Mouse (Mus musculus) brain, embryonic 14.5 days (tissue): ENCODE measurements at regions not wholly inside any gene's neighbourhood (a gene's known extent, or its start where the extent isn't known, plus 50 kb on each side); places are given as distances from the start of the nearest gene placed in this dataset.
A peak's percentile ranks its signal among the peaks of the same experiment; 100 is the strongest.

Experiments
- DNase-seq: peaks from one replicate; pipeline ENCODE4 v3.0.0-alpha.2; 2011; ENCODE audit warnings: low read depth
- CTCF ChIP-seq: fragments of 200-500 bp; IDR thresholded peaks from 2 replicates; pipeline ENCODE4 v1.5.1; 2012; ENCODE audit warnings: inconsistent platforms, mild to moderate bottlenecking, moderate library complexity, borderline replicate concordance; ENCODE audit not compliant: insufficient read depth, insufficient read length; ENCODE audit errors: extremely low read depth
- POLR2A ChIP-seq: fragments of 200-500 bp; IDR thresholded peaks from 2 replicates; pipeline ENCODE4 v1.6.1; 2012; ENCODE audit warnings: mild to moderate bottlenecking, inconsistent platforms, borderline replicate concordance; ENCODE audit not compliant: poor library complexity, insufficient read depth, insufficient read length, severe bottlenecking; ENCODE audit errors: extremely low read depth

- DNase-seq, result no peak
Measured at GRCm38 (mm10) chr10:115901070-115901469, 84.4 kb downstream of the Tspan8 start.

DNA sequence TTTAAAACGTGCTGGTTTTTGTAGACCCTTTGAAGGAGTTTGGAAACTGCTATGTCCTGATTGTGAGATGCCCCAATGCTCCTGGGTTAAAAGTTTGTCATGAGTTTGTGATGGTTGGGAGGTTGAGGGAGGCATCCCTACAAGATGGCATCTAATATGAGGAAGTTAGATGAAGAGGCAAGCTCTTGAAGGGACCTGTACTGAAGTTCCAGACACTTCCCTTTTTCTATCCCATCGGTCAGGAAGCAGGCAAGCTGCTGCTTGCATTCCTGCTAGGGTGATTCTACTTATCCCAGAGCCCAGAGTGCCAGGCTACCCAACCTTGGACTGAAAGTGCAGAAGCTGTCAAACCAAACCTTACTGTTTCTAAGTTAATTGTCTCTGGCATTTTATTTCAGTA, 86.4 kb downstream of the Tspan8 start:
- DNase-seq, result no peak
- TF ChIP-seq POLR2A (no peak), CTCF (no peak)

More at GRCm38 (mm10) chr10:115901070-115901469, 84.4 kb downstream of the Tspan8 start:
- no peak for TF ChIP-seq POLR2A
- TF ChIP-seq CTCF, result no peak

GRCm38 (mm10) chr10:115921032-115921431, 97.0 kb upstream of the Ptprr start:
- DNase-seq, result peak; percentile 19

More at GRCm38 (mm10) chr10:115921032-115921431, 97.0 kb upstream of the Ptprr start:
- TF ChIP-seq POLR2A (no peak), CTCF (no peak)
